Mouse (Mus musculus): ENCODE results near the gene Plscr3.

Gene Plscr3

GRCm38 (mm10) chr11:69895291-69895690 is 49.1 kb downstream of the Plscr3 start, which contains the start of gene Acap1:
Gene Acap1 (minus strand): TSS chr11:69895539.
- DNase-seq (ENCODE audit: low read depth), result no peak

- DNase-seq (ENCODE audit: low read depth), result no peak
These were observed 53.7 kb downstream of the Plscr3 start for GRCm38 (mm10) chr11:69899870-69900269.

GRCm38 (mm10) chr11:69900471-69901405 is 54.6 kb downstream of the Plscr3 start, which contains the start of the genes 2810408A11Rik and Neurl4:
Gene 2810408A11Rik (minus strand): TSS chr11:69900987.
Gene Neurl4 (plus strand): TSS chr11:69901072.
- peak; percentile 93 for DNase-seq (ENCODE audit: low read depth)

- peak; percentile 94 for DNase-seq (ENCODE audit: low read depth)
These were observed 55.2 kb downstream of the Plscr3 start for GRCm38 (mm10) chr11:69901406-69901846.
